ENCODE assay signal across 10 mouse cellular contexts in the genomic region with DNA sequence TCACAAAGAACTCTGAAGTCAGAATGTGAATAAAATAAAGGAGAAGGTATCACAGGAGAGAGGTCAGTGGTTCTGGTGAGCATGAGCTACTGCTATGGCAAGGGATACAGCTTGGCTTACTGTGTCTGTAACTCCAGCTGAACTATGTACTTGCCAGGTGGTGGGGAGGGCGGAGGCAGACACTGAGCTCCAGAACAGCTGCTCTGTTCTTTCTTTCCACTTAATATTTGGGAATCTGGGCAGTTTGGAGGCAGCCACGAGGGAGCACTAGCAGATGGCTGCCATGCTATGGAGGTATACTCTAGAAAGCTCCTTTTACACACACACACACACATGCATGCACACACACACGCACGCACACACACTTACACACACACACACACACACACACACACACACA.
DNase-seq lines count a peak whose midpoint lies in the region; ATAC-seq and TF ChIP-seq lines count a peak whose summit lies in the region.
"Had no signal": no experiment of that assay in that cellular context is flagged by ENCODE, and none has a peak within 500 bp of the region (broad histone marks: within the 10 kb centered on the region; RNA-seq: fewer than 3 reads in every experiment).

No protein-coding gene starts in this region.

- DNase-seq in gastrocnemius, postnatal 14 days = peak; percentile 8
- no peak for DNase-seq in gastrocnemius, adult 18-20 months (ENCODE audit: low spot score)
- DNase-seq in layer of hippocampus, adult 8-10 months (ENCODE audit: low spot score in 2 of 2) = peak; percentile 56 to 63
- peak; percentile 40 for DNase-seq in midbrain, postnatal 0 days (ENCODE audit: low spot score)
- no peak for DNase-seq in kidney, postnatal 36 days
- DNase-seq in thymus, adult 18-20 months = no peak
- DNase-seq in urinary bladder, postnatal 4 days (ENCODE audit: low spot score in 2 of 2) = no peak
- DNase-seq: thymus, adult 2 months had no signal

- H3K27me3 ChIP-seq in forebrain, embryonic 13.5 days = no peaks in the 10 kb centered on the region
- no peaks in the 10 kb centered on the region for H3K27me3 ChIP-seq in midbrain, postnatal 0 days (ENCODE audit: insufficient read depth, low read length)

- H3K4me1 ChIP-seq in forebrain, embryonic 13.5 days = 0 out of 2 replicates have a peak, but pooled peaks cover 3% of the 10 kb centered on the region
- H3K4me1 ChIP-seq in midbrain, postnatal 0 days (ENCODE audit: insufficient read depth, low read length) = no peaks in the 10 kb centered on the region

- no peak overlapping the region for H3K9ac ChIP-seq in forebrain, embryonic 13.5 days
- H3K9ac ChIP-seq in midbrain, postnatal 0 days (replicated peaks; ENCODE audit: low read length, poor library complexity, severe bottlenecking) = no peak overlapping the region
- H3K9ac ChIP-seq: liver, embryonic 14.5 days had no signal

- TF ChIP-seq CTCF in midbrain, postnatal 0 days (IDR thresholded peaks at IDR 0.05) = no peak

- H3K36me3 ChIP-seq in forebrain, embryonic 13.5 days (ENCODE audit: poor library complexity, severe bottlenecking) = no peaks in the 10 kb centered on the region
- H3K36me3 ChIP-seq in midbrain, postnatal 0 days (ENCODE audit: insufficient read depth, low read length) = no peaks in the 10 kb centered on the region

- intact Hi-C loops in gastrocnemius, postnatal 14 days (cut with DNase I; ENCODE audit: low total_unique reads) = no loop called here

- H3K4me3 ChIP-seq in forebrain, embryonic 13.5 days = no peak overlapping the region
- no peak overlapping the region for H3K4me3 ChIP-seq in midbrain, postnatal 0 days (ENCODE audit: low read depth, low read length)

- H3K9me3 ChIP-seq in forebrain, embryonic 13.5 days (replicated peaks) = no peaks in the 10 kb centered on the region
- H3K9me3 ChIP-seq in midbrain, postnatal 0 days (ENCODE audit: low read length) = no peaks in the 10 kb centered on the region

- no peak overlapping the region for H3K27ac ChIP-seq in forebrain, embryonic 13.5 days
- H3K27ac ChIP-seq in midbrain, postnatal 0 days (ENCODE audit: low read depth, low read length) = no peak overlapping the region
- H3K27ac ChIP-seq: liver, embryonic 14.5 days had no signal

- no peak overlapping the region for H3K4me2 ChIP-seq in forebrain, embryonic 13.5 days
- H3K4me2 ChIP-seq in midbrain, postnatal 0 days (ENCODE audit: low read depth, low read length, poor library complexity, severe bottlenecking) = no peak overlapping the region

- peak; percentile 76 for ATAC-seq in forebrain, embryonic 13.5 days
- ATAC-seq in midbrain, postnatal 0 days (ENCODE audit: low FRiP score) = no peak

- WGBS in forebrain, embryonic 13.5 days = 72% methylated on average over 4 of the region's 4 CpGs
- WGBS in midbrain, postnatal 0 days = 77% methylated on average over 4 of the region's 4 CpGs

Comparison
In these comparisons a context has a peak if more than half of its experiments do, and no peak if none do; other contexts are left out.
1. DNase-seq: peak in gastrocnemius, postnatal 14 days (single experiment), layer of hippocampus, adult 8-10 months (2 of 2) and midbrain, postnatal 0 days (single experiment); none in gastrocnemius, adult 18-20 months (single experiment), kidney, postnatal 36 days (0 of 2), thymus, adult 18-20 months (0 of 2) and urinary bladder, postnatal 4 days (0 of 2).